In the genomic region with DNA sequence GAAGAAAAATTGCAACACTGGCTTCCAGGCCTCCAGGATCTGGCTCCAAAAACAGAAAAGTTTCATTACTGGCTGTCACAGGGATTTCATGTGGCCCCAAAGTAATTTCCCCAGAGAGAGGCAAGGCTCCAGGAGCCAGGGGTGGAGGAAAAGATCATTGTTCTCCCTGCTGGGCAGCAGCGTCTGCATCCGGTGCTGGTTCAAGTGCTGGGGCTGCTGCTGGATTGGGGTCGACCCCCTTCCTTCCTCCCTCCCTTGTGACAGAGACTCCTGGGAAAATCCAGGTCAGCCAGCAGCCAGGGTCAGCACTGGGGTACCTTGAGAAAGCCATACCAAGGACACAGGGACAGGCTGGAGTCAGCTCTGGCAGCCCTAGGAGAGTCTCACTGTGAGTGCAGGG, we compare ENCODE assay signal across 10 mouse cellular contexts.
A peak's percentile ranks its signal among the peaks of the same experiment; 100 is the strongest.
DNase-seq lines count a peak whose midpoint lies in the region; ATAC-seq lines count a peak whose summit lies in the region.
"Had no signal": no experiment of that assay in that cellular context is flagged by ENCODE, and none has a peak within 500 bp of the region (broad histone marks: within the 10 kb centered on the region; RNA-seq: fewer than 3 reads in every experiment).

No protein-coding gene starts in this region.

- no peak overlapping the region for H3K4me3 ChIP-seq in midbrain, embryonic 10.5 days
- H3K4me3 ChIP-seq in midbrain, embryonic 13.5 days (replicated peaks) = no peak overlapping the region
- no peak overlapping the region for H3K4me3 ChIP-seq in hindbrain, embryonic 12.5 days
- H3K4me3 ChIP-seq: myocyte had no signal

- H3K36me3 ChIP-seq in midbrain, embryonic 10.5 days = no peaks in the 10 kb centered on the region
- no peaks in the 10 kb centered on the region for H3K36me3 ChIP-seq in midbrain, embryonic 13.5 days
- H3K36me3 ChIP-seq in hindbrain, embryonic 12.5 days = no peaks in the 10 kb centered on the region

- peak overlapping the region; percentile 49 for H3K27ac ChIP-seq in midbrain, embryonic 10.5 days (replicated peaks)
- no peak overlapping the region for H3K27ac ChIP-seq in midbrain, embryonic 13.5 days
- H3K27ac ChIP-seq in hindbrain, embryonic 12.5 days = no peak overlapping the region

- H3K4me2 ChIP-seq in midbrain, embryonic 13.5 days (replicated peaks) = no peak overlapping the region
- no peak overlapping the region for H3K4me2 ChIP-seq in hindbrain, embryonic 12.5 days (replicated peaks)

- intact Hi-C loops in heart, postnatal 25 days (cut with DNase I) = no loop called here

- ATAC-seq in midbrain, embryonic 13.5 days = no peak
- no peak for ATAC-seq in hindbrain, embryonic 12.5 days (ENCODE audit: low FRiP score)
- no peak for ATAC-seq in frontal cortex, adult (ENCODE audit: low TSS enrichment)

- H3K27me3 ChIP-seq in midbrain, embryonic 10.5 days (ENCODE audit: low read depth, poor library complexity, severe bottlenecking) = no peaks in the 10 kb centered on the region
- no peaks in the 10 kb centered on the region for H3K27me3 ChIP-seq in midbrain, embryonic 13.5 days
- H3K27me3 ChIP-seq in hindbrain, embryonic 12.5 days = no peaks in the 10 kb centered on the region

- H3K9ac ChIP-seq in midbrain, embryonic 13.5 days (replicated peaks) = no peak overlapping the region
- H3K9ac ChIP-seq in hindbrain, embryonic 12.5 days = no peak overlapping the region

- H3K9me3 ChIP-seq in midbrain, embryonic 10.5 days (replicated peaks) = no peaks in the 10 kb centered on the region
- H3K9me3 ChIP-seq in midbrain, embryonic 13.5 days = no peaks in the 10 kb centered on the region
- H3K9me3 ChIP-seq in hindbrain, embryonic 12.5 days (replicated peaks) = no peaks in the 10 kb centered on the region

- WGBS in midbrain, embryonic 10.5 days = 29% methylated on average over 3 of the region's 3 CpGs
- WGBS in midbrain, embryonic 13.5 days = 21% methylated on average over 3 of the region's 3 CpGs
- WGBS in hindbrain, embryonic 12.5 days = 22% methylated on average over 3 of the region's 3 CpGs

- H3K4me1 ChIP-seq in midbrain, embryonic 10.5 days = peaks cover 29% of the 10 kb centered on the region
- H3K4me1 ChIP-seq in midbrain, embryonic 13.5 days (replicated peaks) = no peaks in the 10 kb centered on the region
- H3K4me1 ChIP-seq in hindbrain, embryonic 12.5 days = peaks cover 13% of the 10 kb centered on the region; the same call in 1 of the 2 replicates

- DNase-seq in gastrocnemius, postnatal 25 days = peak; percentile 18
- no peak for DNase-seq in gastrocnemius, adult 8-10 months (ENCODE audit: low spot score in 2 of 2)
- DNase-seq in midbrain, embryonic 10.5 days (ENCODE audit: low spot score) = no peak
- peak; percentile 10 for DNase-seq in heart, postnatal 25 days (ENCODE audit: low spot score)
- no peak for DNase-seq in right cerebral cortex, postnatal 14 days
- DNase-seq: gastrocnemius, postnatal 36 days had no signal

Comparison
In these comparisons a context has a peak if more than half of its experiments do, and no peak if none do; other contexts are left out.
1. DNase-seq: peak in gastrocnemius, postnatal 25 days (single experiment) and heart, postnatal 25 days (single experiment); none in gastrocnemius, adult 8-10 months (0 of 2), midbrain, embryonic 10.5 days (single experiment) and right cerebral cortex, postnatal 14 days (single experiment).